14 mouse cellular contexts compared by ENCODE assay signal in the genomic region with DNA sequence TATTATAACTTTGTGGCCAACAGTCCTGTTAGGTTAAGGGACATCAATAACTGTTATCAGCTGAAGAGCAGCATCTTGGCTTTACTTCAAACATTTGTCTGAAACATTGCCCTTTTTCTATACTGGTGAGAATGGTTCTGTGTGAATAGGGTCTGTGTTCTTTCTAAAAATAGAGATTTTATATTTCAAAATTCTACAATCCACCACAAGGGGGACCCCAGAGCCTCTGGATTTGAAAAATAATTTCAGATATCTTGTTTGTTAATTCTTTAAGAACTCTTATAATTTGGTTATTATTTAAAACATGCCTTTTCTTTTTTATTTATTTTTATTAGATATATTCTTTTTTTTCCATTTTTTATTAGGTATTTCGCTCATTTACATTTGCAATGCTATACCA. TPM values are rescaled to one million over a fixed set of nuclear protein-coding genes. Genes with fewer than 3 reads are reported as not detected.
DNase-seq lines count a peak whose midpoint lies in the region; ATAC-seq lines count a peak whose summit lies in the region.
"Had no signal": no experiment of that assay in that cellular context is flagged by ENCODE, and none has a peak within 500 bp of the region (broad histone marks: within the 10 kb centered on the region; RNA-seq: fewer than 3 reads in every experiment).

No protein-coding gene starts in this region.

- 95% methylated on average over 1 of the region's 1 CpGs for WGBS in kidney, embryonic 16.5 days

- no peaks in the 10 kb centered on the region for H3K36me3 ChIP-seq in kidney, embryonic 16.5 days (ENCODE audit: insufficient read depth, low read length)
- H3K36me3 ChIP-seq: heart, embryonic 15.5 days; liver, embryonic 13.5 days; midbrain, embryonic 15.5 days had no signal

- H3K4me3 ChIP-seq in kidney, embryonic 16.5 days (ENCODE audit: low read length) = no peak overlapping the region
- H3K4me3 ChIP-seq: heart, embryonic 15.5 days; liver, embryonic 13.5 days; midbrain, embryonic 15.5 days had no signal

- H3K9ac ChIP-seq in kidney, embryonic 16.5 days (replicated peaks; ENCODE audit: low read length) = no peak overlapping the region
- H3K9ac ChIP-seq: heart, embryonic 15.5 days; liver, embryonic 13.5 days; midbrain, embryonic 15.5 days had no signal

- no peaks in the 10 kb centered on the region for H3K9me3 ChIP-seq in kidney, embryonic 16.5 days (ENCODE audit: low read length)
- H3K9me3 ChIP-seq: heart, embryonic 15.5 days; liver, embryonic 13.5 days; midbrain, embryonic 15.5 days had no signal

- H3K4me1 ChIP-seq in kidney, embryonic 16.5 days (ENCODE audit: insufficient read depth, low read length) = no peaks in the 10 kb centered on the region
- H3K4me1 ChIP-seq: heart, embryonic 15.5 days; liver, embryonic 13.5 days; midbrain, embryonic 15.5 days had no signal

- no peaks in the 10 kb centered on the region for H3K27me3 ChIP-seq in kidney, embryonic 16.5 days (ENCODE audit: insufficient read depth, low read length)
- H3K27me3 ChIP-seq: heart, embryonic 15.5 days; liver, embryonic 13.5 days; midbrain, embryonic 15.5 days had no signal

- no peak for ATAC-seq in kidney, embryonic 16.5 days (ENCODE audit: low FRiP score, low TSS enrichment)
- ATAC-seq: midbrain, embryonic 15.5 days had no signal

- DNase-seq in cerebellum, postnatal 14 days = peak; percentile 12 to 27
- DNase-seq in cerebellum, adult 11-12 months = no peak
- DNase-seq in kidney, postnatal 10 days = peak; percentile 13
- DNase-seq in 3T3-L1 (ENCODE audit: low read depth, low spot score) = peak; percentile 67
- peak; percentile 61 for DNase-seq in NIH3T3 (ENCODE audit: low read depth)
- no peak for DNase-seq in embryo, embryonic 10 days (ENCODE audit: low spot score)
- no peak for DNase-seq in layer of hippocampus, adult 9-10 months (ENCODE audit: low spot score)
- DNase-seq: layer of hippocampus, postnatal 36 days; liver, embryonic 13.5 days; spleen, adult 18-20 months; thymus, postnatal 25 days had no signal

- no peak overlapping the region for H3K27ac ChIP-seq in kidney, embryonic 16.5 days (ENCODE audit: low read length)
- H3K27ac ChIP-seq: heart, embryonic 15.5 days; liver, embryonic 13.5 days; midbrain, embryonic 15.5 days had no signal

- no peak overlapping the region for H3K4me2 ChIP-seq in kidney, embryonic 16.5 days (replicated peaks; ENCODE audit: low read depth, low read length)
- H3K4me2 ChIP-seq: heart, embryonic 15.5 days; liver, embryonic 13.5 days; midbrain, embryonic 15.5 days had no signal

RNA-seq across cellular contexts. Expression of gene Tmem168, which starts 42.2 kb away (rescaled TPM):
- polyA plus RNA-seq in kidney, embryonic 16.5 days (2015; fragmentation: Nextera tagmentation; extraction: Ambion mirVana) = 44.0 and 44.8 TPM in 2 replicates

Comparison
In these comparisons a context has a peak if more than half of its experiments do, and no peak if none do; other contexts are left out.
1. DNase-seq: peak in cerebellum, postnatal 14 days (2 of 2), kidney, postnatal 10 days (single experiment), 3T3-L1 (single experiment) and NIH3T3 (single experiment); none in cerebellum, adult 11-12 months (single experiment), embryo, embryonic 10 days (single experiment) and layer of hippocampus, adult 9-10 months (single experiment).